Mouse (Mus musculus) liver, embryonic 12.5 days (tissue): Measurements from ENCODE around the gene Myo9a. TPM values are rescaled to one million over a fixed set of nuclear protein-coding genes. Genes with fewer than 3 reads are reported as not detected.
"Not testable (repeated sequence)": the region's sequence is repeated elsewhere in the genome, so short reads cannot be mapped to it uniquely, and the experiment has no call there.

Experiments
- ATAC-seq: fragments of 200-750 bp; cut with Nextera tagmentation; 2 replicates; pipeline ENCODE4 v1.8.0; 2017; ENCODE audit warnings: moderate number of reproducible peaks, mild to moderate bottlenecking, moderate library complexity
- H3K27ac ChIP-seq: fragments of 300-500 bp; sonication (generic); 2 replicates; pipeline ENCODE4 v1.5.1; 2016; ENCODE audit warnings: mild to moderate bottlenecking
- H3K27me3 ChIP-seq: fragments of 300-500 bp; sonication (generic); replicated peaks from 2 replicates; pipeline ENCODE4 v1.6.1; 2016; ENCODE audit warnings: mild to moderate bottlenecking, moderate library complexity
- H3K36me3 ChIP-seq: fragments of 300-500 bp; sonication (generic); 2 replicates; pipeline ENCODE4 v1.6.1; 2016; ENCODE audit warnings: mild to moderate bottlenecking, moderate library complexity
- H3K4me1 ChIP-seq: fragments of 300-500 bp; sonication (generic); 2 replicates; pipeline ENCODE4 v1.6.1; 2016
- H3K4me2 ChIP-seq: fragments of 300-500 bp; sonication (generic); 2 replicates; pipeline ENCODE4 v1.6.1; 2016; ENCODE audit warnings: mild to moderate bottlenecking, moderate library complexity
- H3K4me3 ChIP-seq: fragments of 300-500 bp; sonication (generic); 2 replicates; pipeline ENCODE4 v1.5.1; 2016; ENCODE audit warnings: mild to moderate bottlenecking, moderate library complexity
- H3K9ac ChIP-seq: fragments of 300-500 bp; sonication (generic); 2 replicates; pipeline ENCODE4 v1.6.1; 2016; ENCODE audit warnings: mild to moderate bottlenecking, moderate library complexity
- H3K9me3 ChIP-seq: fragments of 300-500 bp; sonication (generic); replicated peaks from 2 replicates; pipeline ENCODE4 v1.6.1; 2016; ENCODE audit warnings: mild to moderate bottlenecking, moderate library complexity
- WGBS: fragments of 180-500 bp; shearing (Covaris S2); methylation state at CpG from one replicate; pipeline ENCODE4 v1.1.7; 2016; ENCODE audit not compliant: insufficient replicate concordance; 5-methylcytosine and 5-hydroxymethylcytosine counted together
- polyA plus RNA-seq: library from polyadenylated mRNA; unstranded; fragments of >200 nt; fragmentation: Nextera tagmentation; extraction: Ambion mirVana; gene quantifications from 2 replicates; pipeline ENCODE4 v1.2.1, GENCODE M21; 2016

Myo9a gene
- polyA plus RNA-seq, 1 experiment from 2014 or later, result 4.9 TPM

GRCm38 (mm10) chr9:59757016-59757415 lies 6.3 kb downstream of the Myo9a start:
- WGBS, result 79% methylated on average over 3 of the region's 3 CpGs
- not testable (repeated sequence) for H3K9me3 ChIP-seq, H3K27me3 ChIP-seq, H3K9ac ChIP-seq, H3K27ac ChIP-seq, H3K4me2 ChIP-seq, H3K4me1 ChIP-seq, ATAC-seq, H3K4me3 ChIP-seq, H3K36me3 ChIP-seq

- H3K4me2 ChIP-seq, result no peak overlapping the region
- H3K27me3 ChIP-seq, result no peaks in the 10 kb centered on the region
- WGBS, result 57% methylated on average over 3 of the region's 3 CpGs
- no peaks in the 10 kb centered on the region for H3K9me3 ChIP-seq
- H3K27ac ChIP-seq, result no peak overlapping the region
- H3K36me3 ChIP-seq, result no peaks in the 10 kb centered on the region
- no peak overlapping the region for H3K4me3 ChIP-seq
- no peak overlapping the region for H3K9ac ChIP-seq
- H3K4me1 ChIP-seq, result no peaks in the 10 kb centered on the region
- ATAC-seq, result no peak
These were observed 9.8 kb downstream of the Myo9a start for GRCm38 (mm10) chr9:59760515-59760914.

- not testable (repeated sequence) for H3K9me3 ChIP-seq, H3K27ac ChIP-seq, H3K4me2 ChIP-seq, ATAC-seq, H3K36me3 ChIP-seq, H3K9ac ChIP-seq, H3K27me3 ChIP-seq, H3K4me1 ChIP-seq, H3K4me3 ChIP-seq
- WGBS, result 79% methylated on average over 12 of the region's 13 CpGs
These were observed 16.3 kb downstream of the Myo9a start for GRCm38 (mm10) chr9:59766966-59767461.

DNA sequence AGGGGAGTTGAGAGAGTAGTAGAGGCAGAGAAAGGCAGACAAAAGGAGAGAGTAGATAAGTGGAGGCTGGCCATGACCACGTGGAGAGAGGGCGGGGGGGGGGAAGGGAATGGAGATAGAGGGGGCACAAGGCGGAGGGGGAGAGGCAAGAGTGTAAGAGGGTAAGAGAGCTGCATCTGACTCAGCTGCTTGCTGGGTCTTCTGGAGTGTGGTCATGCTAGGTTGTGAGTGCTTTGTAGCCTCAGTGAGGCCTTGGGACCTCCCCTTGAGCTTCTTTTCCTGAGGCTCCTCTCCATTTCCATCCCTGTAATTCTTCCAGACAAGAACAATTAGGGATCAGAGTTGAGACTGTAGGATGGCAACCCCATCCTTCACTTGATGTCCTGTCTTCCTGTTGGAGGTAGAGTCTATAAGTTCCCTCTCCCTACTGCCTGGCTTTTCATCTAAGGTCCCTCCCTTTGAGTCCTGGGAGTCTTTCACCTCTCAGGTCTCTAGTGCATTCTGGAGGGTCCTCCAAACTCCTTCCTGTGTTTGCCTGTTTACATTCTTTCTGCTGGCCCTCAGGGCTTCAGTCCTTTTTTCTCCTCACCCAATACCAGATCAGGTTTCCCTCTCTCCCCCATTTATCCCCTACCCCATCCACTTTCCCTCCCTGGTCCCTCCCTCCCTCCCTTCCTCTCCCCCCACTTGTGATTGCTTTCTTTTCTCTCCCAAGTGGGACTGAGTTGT lies 55.5 kb downstream of the Myo9a start:
- H3K36me3 ChIP-seq, H3K4me1 ChIP-seq, H3K9me3 ChIP-seq, H3K27ac ChIP-seq, H3K4me3 ChIP-seq, ATAC-seq, H3K27me3 ChIP-seq, H3K9ac ChIP-seq, H3K4me2 ChIP-seq: not testable (repeated sequence)
- WGBS, result 42% methylated on average over 3 of the region's 3 CpGs

DNA sequence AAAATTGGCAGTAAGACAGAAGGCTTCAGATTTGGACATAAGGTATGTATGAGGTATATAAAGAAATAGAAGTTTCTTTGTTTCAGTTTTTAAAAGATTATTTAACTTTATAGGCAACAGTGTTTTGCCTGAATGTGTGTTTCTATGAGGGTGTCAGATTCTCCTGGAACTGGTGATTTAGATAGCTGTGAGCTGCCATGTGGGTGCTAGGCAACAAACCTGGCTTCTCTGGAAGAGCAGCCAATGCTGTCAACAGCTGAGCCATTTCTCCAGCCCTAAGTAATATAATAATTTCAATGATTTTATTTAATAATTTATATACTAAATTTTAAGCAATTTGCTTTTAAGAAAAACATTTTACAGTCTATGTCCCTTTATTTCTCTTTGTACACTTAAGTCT lies 133.9 kb downstream of the Myo9a start:
- Histone ChIP-seq H3K27me3 (no peaks in the 10 kb centered on the region), H3K4me1 (no peaks in the 10 kb centered on the region), H3K27ac (no peak overlapping the region), H3K9ac (no peak overlapping the region), H3K36me3 (0 out of 2 replicates have a peak, but pooled peaks cover 3% of the 10 kb centered on the region), H3K4me2 (no peak overlapping the region), H3K4me3 (no peak overlapping the region), H3K9me3 (no peaks in the 10 kb centered on the region)
- no peak for ATAC-seq

- peak; percentile 24; the same call in 1 of the 2 replicates for ATAC-seq
- Histone ChIP-seq H3K4me1 (peaks cover 6% of the 10 kb centered on the region), H3K4me3 (no peak overlapping the region), H3K27me3 (no peaks in the 10 kb centered on the region), H3K27ac (no peak overlapping the region), H3K36me3 (peaks cover 9% of the 10 kb centered on the region; the same call in 1 of the 2 replicates), H3K4me2 (no peak overlapping the region), H3K9ac (no peak overlapping the region), H3K9me3 (no peaks in the 10 kb centered on the region)
- 31% methylated on average over 1 of the region's 1 CpGs for WGBS
These were observed 152.7 kb downstream of the Myo9a start for GRCm38 (mm10) chr9:59903382-59903781.

DNA sequence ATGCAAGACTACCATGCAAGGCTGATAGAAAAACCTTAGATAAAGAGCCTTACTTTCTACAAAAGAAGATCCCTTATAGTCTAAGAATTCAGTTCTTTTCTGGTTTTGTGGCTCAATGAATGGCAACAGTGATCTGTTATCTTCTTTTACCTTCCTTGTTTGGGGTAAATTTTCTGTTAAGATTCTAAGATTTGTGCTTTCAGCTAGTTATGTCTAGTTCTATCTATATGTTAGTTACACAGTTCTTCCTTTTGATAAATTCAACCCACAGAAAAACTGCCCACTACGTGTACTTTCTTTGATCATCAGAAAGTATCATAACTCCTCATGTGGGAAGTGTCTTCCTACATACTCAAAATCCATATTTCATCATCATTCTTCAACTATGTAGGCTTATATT lies 164.1 kb downstream of the Myo9a start:
- Histone ChIP-seq H3K9ac (no peak overlapping the region), H3K36me3 (no peaks in the 10 kb centered on the region), H3K9me3 (no peaks in the 10 kb centered on the region), H3K4me2 (no peak overlapping the region), H3K4me1 (no peaks in the 10 kb centered on the region), H3K27ac (no peak overlapping the region), H3K4me3 (no peak overlapping the region), H3K27me3 (no peaks in the 10 kb centered on the region)
- ATAC-seq, result no peak
- WGBS, result 55% methylated on average over 1 of the region's 1 CpGs

DNA sequence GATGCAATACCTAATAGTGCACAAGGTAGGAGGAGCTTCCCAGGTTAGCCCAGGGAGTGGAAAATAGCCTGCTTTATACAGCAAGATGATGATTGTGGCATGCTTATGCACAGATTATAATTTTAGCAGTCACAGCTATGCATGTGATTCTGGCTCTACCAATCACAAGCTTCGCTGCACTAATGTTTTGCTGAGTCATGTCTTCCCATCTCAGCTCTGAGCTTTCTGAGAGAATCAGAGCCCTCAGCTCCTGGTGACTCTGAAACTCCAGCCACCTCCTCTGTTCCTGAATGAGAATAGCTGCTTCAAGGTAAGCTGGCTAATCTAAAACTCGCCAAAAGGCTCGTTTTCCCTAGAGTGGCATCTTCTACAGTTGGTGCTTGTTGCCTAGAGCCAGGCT lies 179.6 kb downstream of the Myo9a start:
- no peak overlapping the region for H3K4me3 ChIP-seq
- WGBS, result 59% methylated on average over 3 of the region's 3 CpGs

GRCm38 (mm10) chr9:59935866-59936265 lies 185.2 kb downstream of the Myo9a start:
- not testable (repeated sequence) for H3K4me2 ChIP-seq, H3K9ac ChIP-seq, H3K4me3 ChIP-seq, ATAC-seq, H3K27ac ChIP-seq, H3K9me3 ChIP-seq, H3K4me1 ChIP-seq, H3K27me3 ChIP-seq, H3K36me3 ChIP-seq
- 54% methylated on average over 8 of the region's 8 CpGs for WGBS

More for the DNA sequence above, 179.6 kb downstream of the Myo9a start:
- ATAC-seq, result no peak
- Histone ChIP-seq H3K9me3 (no peaks in the 10 kb centered on the region), H3K4me2 (no peak overlapping the region), H3K36me3 (0 out of 2 replicates have a peak, but pooled peaks cover 4% of the 10 kb centered on the region), H3K9ac (no peak overlapping the region), H3K4me1 (no peaks in the 10 kb centered on the region), H3K27ac (no peak overlapping the region), H3K27me3 (no peaks in the 10 kb centered on the region)

DNA sequence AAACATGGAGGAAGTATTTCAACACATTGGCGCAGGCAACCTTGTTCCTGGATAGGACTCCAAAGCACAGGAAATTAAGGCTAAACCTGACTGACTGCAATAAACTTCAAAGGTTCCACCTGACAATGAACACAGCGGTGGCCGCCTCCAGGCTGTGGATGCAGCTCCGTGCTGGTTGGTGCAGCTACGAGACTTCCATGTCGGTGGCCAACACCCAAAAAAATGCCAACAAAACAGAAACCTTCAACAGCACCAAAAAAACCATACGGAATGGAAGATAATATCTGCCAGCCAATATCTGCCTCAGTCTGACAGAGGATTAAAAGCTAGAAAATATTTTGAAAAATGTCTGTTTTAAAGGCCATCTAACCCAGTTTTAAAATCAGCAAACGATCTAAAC lies 187.8 kb downstream of the Myo9a start:
- Histone ChIP-seq H3K4me2 (no peak overlapping the region), H3K27me3 (peaks cover 10% of the 10 kb centered on the region; the same call in 1 of the 2 replicates), H3K27ac (no peak overlapping the region), H3K9ac (no peak overlapping the region), H3K4me1 (0 out of 2 replicates have a peak, but pooled peaks cover 2% of the 10 kb centered on the region), H3K4me3 (no peak overlapping the region), H3K9me3 (no peaks in the 10 kb centered on the region), H3K36me3 (no peaks in the 10 kb centered on the region)
- no peak for ATAC-seq
- WGBS, result 84% methylated on average over 8 of the region's 8 CpGs

DNA sequence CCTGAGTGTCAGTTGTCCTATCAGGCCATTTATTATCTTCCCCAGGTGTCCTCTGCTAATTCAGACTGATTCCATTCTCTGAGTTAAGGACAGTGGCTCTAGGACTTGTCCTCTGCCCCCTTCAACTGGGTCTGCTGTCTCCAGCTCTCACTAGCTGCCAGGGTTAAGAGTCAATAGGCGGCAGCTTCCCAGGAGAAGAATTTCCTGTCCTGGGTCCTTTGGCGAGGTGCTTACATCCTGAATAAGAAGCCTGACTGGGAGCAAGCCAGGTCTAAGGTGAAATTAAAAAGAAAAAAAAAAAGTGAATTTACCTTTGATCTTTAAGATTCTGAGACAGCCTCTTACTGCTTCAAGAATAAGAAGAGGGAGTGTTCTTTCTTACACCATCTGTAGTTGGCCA lies 189.0 kb downstream of the Myo9a start:
- H3K4me1 ChIP-seq, result 0 out of 2 replicates have a peak, but pooled peaks cover 2% of the 10 kb centered on the region
- H3K27me3 ChIP-seq, result peaks cover 10% of the 10 kb centered on the region; the same call in 1 of the 2 replicates
- no peak overlapping the region for H3K4me2 ChIP-seq
- no peaks in the 10 kb centered on the region for H3K9me3 ChIP-seq
- no peak overlapping the region for H3K4me3 ChIP-seq
- H3K36me3 ChIP-seq, result no peaks in the 10 kb centered on the region
- ATAC-seq, result no peak
- H3K27ac ChIP-seq, result no peak overlapping the region
- no peak overlapping the region for H3K9ac ChIP-seq
- 63% methylated on average over 2 of the region's 2 CpGs for WGBS

DNA sequence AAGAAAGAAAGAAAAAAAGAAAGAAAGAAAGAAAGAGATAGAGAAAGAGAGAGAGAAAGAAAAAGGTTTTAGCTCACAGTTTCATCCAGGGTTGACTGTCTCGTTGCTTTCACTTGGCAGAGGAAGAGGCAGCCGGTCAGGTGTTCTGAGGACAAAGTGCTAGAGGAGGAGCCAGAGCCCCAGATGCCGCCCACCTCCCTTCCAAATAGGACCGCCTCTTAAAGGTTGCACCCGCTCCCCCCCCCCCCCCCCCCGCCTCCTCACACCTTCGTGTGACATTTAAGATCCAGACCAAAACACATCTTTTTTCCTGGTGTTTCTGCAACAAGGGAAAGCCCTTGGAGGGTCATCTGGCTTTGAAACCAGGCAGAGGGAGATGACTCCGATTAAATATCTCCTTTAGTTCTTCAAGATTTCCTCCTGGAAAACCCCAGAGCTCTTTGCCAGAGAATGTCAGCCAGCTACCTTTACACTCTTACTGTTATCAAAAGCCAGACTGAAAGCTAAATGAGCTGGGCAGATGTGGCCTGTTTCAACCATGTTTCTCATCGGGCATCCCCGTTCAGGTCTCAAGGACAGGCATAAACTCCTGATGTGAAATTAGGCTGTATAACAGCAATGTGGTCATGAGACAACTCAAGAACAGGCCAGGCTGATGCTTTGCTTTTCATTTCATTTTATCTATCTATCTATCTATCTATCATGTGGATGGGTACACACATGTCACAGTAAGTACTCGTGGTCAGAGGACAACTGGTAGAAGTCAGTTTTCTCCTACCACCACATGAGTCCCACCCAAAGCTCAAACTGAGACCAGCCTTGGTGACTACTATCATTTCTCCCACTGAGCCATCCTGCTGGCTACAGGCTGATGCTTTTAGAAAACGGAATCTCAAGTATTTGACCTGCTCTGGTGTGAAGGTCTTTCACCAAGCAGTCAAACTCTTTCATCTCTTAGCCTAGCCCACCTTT lies 190.5 kb downstream of the Myo9a start:
- Histone ChIP-seq H3K36me3 (no peaks in the 10 kb centered on the region), H3K4me2 (no peak overlapping the region), H3K27ac (no peak overlapping the region), H3K4me3 (no peak overlapping the region), H3K9me3 (no peaks in the 10 kb centered on the region), H3K9ac (no peak overlapping the region), H3K4me1 (0 out of 2 replicates have a peak, but pooled peaks cover 2% of the 10 kb centered on the region), H3K27me3 (peaks cover 10% of the 10 kb centered on the region; the same call in 1 of the 2 replicates)
- ATAC-seq, result no peak
- WGBS, result 55% methylated on average over 12 of the region's 12 CpGs
